Mouse (Mus musculus) liver, adult 2 months (tissue): ENCODE results near the gene Krt6b.

Experiments used
- CTCF ChIP-seq: fragments of 200-500 bp; IDR thresholded peaks from 2 replicates; pipeline ENCODE4 v1.5.1; 2011; ENCODE audit warnings: low read depth, low read length, control low read depth
- POLR2A ChIP-seq: fragments of 200-500 bp; IDR thresholded peaks from 2 replicates; pipeline ENCODE4 v1.6.1; 2011; ENCODE audit warnings: low read length, control low read depth; ENCODE audit not compliant: insufficient read depth; ENCODE audit errors: extremely low read depth

DNA sequence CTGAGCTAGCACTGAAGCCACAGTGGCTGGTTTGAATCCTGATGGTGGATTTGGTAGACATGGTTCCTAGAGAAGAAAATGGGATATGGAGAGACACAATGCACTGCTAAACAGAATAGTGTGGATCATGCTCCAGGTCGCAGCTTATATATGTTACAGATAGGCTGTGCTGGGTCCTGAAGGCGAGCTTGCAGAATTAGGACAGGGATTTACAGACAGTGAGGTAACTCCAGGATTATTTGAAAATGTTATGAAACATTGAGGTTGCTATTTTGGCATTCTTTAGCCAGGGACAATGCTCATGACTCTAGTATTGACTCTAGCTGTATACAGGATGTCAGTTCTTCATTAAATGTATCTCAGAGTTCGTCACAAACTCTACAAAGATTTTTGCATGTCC, 32.8 kb downstream of the Krt6b start, which contains the start of gene Gm5478:
- TF ChIP-seq CTCF, result no peak
- TF ChIP-seq POLR2A, result no peak
